Mouse (Mus musculus) CH12.LX (cell line): ENCODE measurements at regions not wholly inside any gene's neighbourhood (a gene's known extent, or its start where the extent isn't known, plus 50 kb on each side); places are given as distances from the start of the nearest gene placed in this dataset.

Experiments
- CTCF ChIP-seq, 2 experiments: IDR thresholded peaks in 1 of 2; conservative IDR thresholded peaks in 1 of 2; 2 replicates each; pipeline ENCODE4 v1.5.1; 2011 to 2012; ENCODE audit warnings: low read depth in 2 of 2, low read length in 2 of 2, improper control_type of control experiment in 1 of 2, inconsistent platforms in 1 of 2, mild to moderate bottlenecking in 1 of 2, moderate library complexity in 1 of 2
- E2F4 ChIP-seq: IDR thresholded peaks from 2 replicates; pipeline ENCODE4 v1.6.1; 2011; ENCODE audit warnings: low read depth, low read length, improper control_type of control experiment; ENCODE audit not compliant: insufficient replicate concordance
- EP300 ChIP-seq: IDR thresholded peaks from 2 replicates; pipeline ENCODE4 v1.6.1; 2011; ENCODE audit warnings: low read length, improper control_type of control experiment
- HCFC1 ChIP-seq: IDR thresholded peaks from 2 replicates; pipeline ENCODE4 v1.6.1; 2012; ENCODE audit warnings: low read depth, mild to moderate bottlenecking, inconsistent platforms, low read length, improper control_type of control experiment
- JUN ChIP-seq: IDR thresholded peaks from 2 replicates; pipeline ENCODE4 v1.6.1; 2011; ENCODE audit warnings: low read depth, mild to moderate bottlenecking, low read length, improper control_type of control experiment, moderate library complexity; ENCODE audit not compliant: insufficient read depth
- MAX ChIP-seq: IDR thresholded peaks from 2 replicates; pipeline ENCODE4 v1.6.1; 2011; ENCODE audit warnings: low read length, improper control_type of control experiment
- MXI1 ChIP-seq: IDR thresholded peaks from 2 replicates; pipeline ENCODE4 v1.6.1; 2011; ENCODE audit warnings: mild to moderate bottlenecking, low read depth, low read length, improper control_type of control experiment
- POLR2A ChIP-seq: IDR thresholded peaks from 2 replicates; pipeline ENCODE4 v1.6.1; 2011; ENCODE audit warnings: low read depth, mild to moderate bottlenecking, improper control_type of control experiment, low read length
- RAD21 ChIP-seq: IDR thresholded peaks from 2 replicates; pipeline ENCODE4 v1.6.1; 2011; ENCODE audit warnings: low read depth, mild to moderate bottlenecking, low read length, improper control_type of control experiment, moderate library complexity
- SMC3 ChIP-seq: IDR thresholded peaks from 2 replicates; pipeline ENCODE4 v1.6.1; 2011; ENCODE audit warnings: low read depth, low read length, improper control_type of control experiment
- TCF12 ChIP-seq: IDR thresholded peaks from 2 replicates; pipeline ENCODE4 v1.6.1; 2014; ENCODE audit warnings: low read depth, mild to moderate bottlenecking, inconsistent platforms, low read length, improper control_type of control experiment
- USF1 ChIP-seq: IDR thresholded peaks from 2 replicates; pipeline ENCODE4 v1.6.1; 2014; ENCODE audit warnings: low read depth, mild to moderate bottlenecking, inconsistent platforms, low read length, improper control_type of control experiment
- ZMIZ1 ChIP-seq: IDR thresholded peaks from 2 replicates; pipeline ENCODE4 v1.6.1; 2012; ENCODE audit warnings: low read depth, mild to moderate bottlenecking, inconsistent platforms, low read length, improper control_type of control experiment

DNA sequence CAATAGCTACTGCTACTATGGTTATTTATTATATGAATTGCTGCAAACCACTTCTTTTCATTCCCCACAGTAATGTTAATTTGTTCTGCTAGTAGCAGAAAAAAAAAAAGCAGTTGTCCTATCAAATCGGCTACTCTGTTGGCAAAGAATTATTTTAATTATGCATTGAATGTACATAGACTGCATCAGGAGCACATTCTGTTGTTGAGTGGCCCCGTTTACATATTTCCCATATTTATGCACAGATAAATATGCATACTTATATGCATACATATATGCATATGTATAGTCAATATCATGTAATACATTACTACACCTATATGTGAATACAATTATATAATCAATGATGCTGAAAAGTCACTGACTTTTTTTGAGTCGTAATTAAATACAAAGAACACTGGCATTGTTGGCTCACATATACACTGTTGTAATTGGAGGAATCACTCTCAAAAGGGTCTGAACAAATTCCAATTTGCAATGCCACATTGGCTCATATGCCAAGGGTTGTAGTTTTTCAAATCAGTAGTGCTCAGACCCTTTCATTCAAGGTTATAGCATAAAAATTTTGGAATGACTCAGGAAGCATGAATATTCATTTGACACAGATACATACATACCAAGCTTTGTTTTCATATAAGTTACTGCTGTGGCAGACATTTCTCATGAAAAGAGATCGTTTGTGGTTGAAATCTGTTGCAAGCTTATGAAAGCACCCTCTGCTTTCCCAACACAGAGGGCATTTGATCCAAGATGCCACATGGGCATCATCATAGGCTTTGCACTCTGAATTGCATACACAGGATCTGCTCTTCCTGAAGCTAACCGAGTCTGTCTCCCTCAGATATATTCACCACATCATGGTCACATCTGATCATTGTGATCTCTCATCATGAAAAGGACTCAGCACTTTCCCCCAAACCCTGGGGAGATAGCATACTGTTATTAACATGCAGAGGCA, 1030.6 kb upstream of the Map3k7 start:
- TF ChIP-seq MAX (no peak), POLR2A (no peak), SMC3 (no peak), CTCF (conservative IDR thresholded peaks at IDR 0.05 in 1 of 2, IDR thresholded peaks at IDR 0.05 in 1 of 2; ENCODE audit: low read depth in 2 of 2, low read length in 2 of 2) (no peak), JUN (no peak), RAD21 (no peak), MXI1 (no peak), EP300 (no peak), E2F4 (no peak), HCFC1 (no peak), USF1 (no peak), TCF12 (no peak), ZMIZ1 (no peak)
